Mouse (Mus musculus) adrenal gland, adult (tissue): ENCODE measurements at regions not wholly inside any gene's neighbourhood (a gene's known extent, or its start where the extent isn't known, plus 50 kb on each side); places are given as distances from the start of the nearest gene placed in this dataset.
A peak's percentile ranks its signal among the peaks of the same experiment; 100 is the strongest.

ENCODE experiments used
- DNase-seq, 2 experiments: peaks; one replicate each; pipeline ENCODE4 v3.0.0; 2022 to 2023; ENCODE audit warnings: low spot score in 1 of 2; ENCODE audit not compliant: inconsistent age in 2 of 2

DNA sequence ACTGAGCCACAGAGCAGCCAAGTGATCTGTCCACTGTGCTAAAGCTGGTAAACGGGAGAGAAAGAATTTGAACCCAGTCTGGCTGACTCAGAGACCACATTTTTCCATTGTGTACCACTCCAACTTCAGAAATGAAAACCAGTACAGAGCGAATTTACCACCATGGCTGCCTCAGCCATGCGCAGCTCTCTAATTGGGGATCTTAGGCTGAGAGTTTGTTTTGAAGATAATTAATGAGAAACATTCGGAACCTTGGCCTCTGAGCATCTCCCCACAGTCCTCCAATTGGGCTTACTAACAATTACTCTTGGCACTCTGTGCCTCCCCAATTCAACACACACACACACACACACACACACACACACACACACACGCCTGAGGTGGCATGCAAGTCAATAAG, 128.3 kb downstream of the Mtx3 start:
- DNase-seq, result no peak

DNA sequence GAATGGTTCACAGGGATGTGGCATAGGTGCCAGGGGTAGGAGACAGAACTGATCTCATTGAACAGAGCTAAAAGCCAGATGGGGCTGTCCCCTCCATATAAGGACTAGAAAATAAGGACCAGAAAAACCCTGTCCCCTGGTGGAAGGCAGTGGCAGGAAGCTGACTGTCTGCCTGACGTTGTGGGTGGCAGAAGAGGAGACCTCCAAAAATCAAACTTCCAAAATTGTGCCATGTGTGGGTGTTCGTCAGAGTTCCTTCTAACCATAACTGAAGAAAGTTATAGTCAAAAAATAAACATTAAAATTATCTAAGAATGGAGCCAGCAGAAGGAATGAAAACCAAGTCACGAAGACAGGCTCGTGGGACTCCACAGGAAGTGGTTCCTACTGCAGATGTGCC, 129.2 kb downstream of the Mtx3 start:
- no peak for DNase-seq

DNA sequence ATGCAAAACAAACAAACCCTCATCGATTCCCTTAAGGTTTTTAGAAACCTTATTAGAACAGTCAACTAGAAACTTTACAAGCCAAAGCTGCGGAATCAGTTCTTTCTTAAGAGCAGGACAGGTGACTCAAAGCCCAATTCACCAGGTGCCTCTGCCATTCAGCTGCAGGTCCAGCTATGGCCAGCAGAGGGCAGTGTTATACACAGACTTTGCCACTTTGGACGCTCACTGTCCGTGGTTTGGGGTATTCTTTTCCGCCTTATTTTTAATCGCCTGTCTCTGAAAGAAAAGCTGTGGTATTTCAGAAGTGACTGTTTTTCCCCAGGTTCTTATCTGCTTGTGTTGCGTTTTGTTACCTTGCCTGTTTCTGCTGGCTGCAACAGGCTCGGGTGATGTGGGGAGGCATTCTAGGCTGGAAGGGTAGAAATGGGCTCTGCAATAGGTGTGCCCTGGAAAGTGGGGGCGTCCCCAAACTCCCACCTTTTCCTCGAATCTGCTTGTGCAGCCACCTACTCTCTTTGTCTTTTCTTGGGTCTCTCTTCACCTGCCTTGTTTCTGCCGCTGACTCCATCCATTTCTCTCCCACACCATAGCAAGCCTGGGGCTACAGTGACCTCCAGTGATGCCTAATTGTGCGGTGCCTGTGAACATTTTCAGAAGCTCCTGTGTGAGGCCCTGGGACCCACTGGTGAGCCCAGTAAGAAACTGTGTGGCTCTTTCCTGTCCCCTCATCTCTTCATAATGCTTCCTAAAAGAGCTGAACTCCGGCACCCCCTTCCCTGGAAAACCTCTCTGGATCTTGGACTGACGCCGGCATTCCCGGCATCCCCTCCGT, 142.4 kb downstream of the Mtx3 start:
- DNase-seq, result peak; percentile 76 to 93

DNA sequence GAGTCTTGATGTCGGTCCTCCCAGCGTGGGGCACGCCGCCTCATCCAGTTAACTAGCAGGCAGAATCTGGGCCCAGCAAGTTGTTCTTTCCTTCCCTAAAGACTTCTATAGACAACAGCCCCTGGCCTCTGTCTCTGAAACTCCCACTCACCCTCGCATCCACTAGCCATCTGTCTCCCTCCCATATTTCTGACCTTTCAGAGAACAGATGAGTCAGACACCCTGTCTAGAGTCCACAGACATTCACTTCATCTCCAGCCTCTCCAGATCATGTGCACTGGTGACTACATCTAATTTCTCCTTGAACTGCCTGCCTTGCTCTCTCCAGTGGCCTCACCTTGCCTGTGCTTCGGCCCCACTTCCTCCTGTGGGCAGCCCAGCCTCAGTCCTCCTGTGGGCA, 143.1 kb downstream of the Mtx3 start:
- peak; percentile 68 to 82 for DNase-seq

DNA sequence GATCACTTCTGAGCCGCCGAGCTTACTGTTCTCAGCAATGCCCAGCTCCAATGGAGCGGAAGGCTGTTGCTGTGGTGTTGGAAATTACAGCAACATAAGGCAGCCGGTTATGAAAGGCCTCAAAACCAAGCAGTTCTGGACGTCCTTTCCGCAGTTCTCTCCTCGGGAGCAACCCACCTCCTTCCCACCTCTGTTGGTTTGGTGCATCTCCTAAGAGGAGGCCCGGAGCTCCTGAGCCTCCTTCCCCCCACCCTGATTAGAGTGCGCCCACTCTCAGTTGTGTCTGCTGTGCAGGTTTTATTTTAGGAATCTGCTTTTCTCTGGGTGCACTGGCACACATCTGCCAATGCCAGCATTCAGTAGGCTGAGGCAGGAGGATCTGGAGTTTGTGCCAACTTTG, 144.0 kb downstream of the Mtx3 start:
- no peak for DNase-seq

DNA sequence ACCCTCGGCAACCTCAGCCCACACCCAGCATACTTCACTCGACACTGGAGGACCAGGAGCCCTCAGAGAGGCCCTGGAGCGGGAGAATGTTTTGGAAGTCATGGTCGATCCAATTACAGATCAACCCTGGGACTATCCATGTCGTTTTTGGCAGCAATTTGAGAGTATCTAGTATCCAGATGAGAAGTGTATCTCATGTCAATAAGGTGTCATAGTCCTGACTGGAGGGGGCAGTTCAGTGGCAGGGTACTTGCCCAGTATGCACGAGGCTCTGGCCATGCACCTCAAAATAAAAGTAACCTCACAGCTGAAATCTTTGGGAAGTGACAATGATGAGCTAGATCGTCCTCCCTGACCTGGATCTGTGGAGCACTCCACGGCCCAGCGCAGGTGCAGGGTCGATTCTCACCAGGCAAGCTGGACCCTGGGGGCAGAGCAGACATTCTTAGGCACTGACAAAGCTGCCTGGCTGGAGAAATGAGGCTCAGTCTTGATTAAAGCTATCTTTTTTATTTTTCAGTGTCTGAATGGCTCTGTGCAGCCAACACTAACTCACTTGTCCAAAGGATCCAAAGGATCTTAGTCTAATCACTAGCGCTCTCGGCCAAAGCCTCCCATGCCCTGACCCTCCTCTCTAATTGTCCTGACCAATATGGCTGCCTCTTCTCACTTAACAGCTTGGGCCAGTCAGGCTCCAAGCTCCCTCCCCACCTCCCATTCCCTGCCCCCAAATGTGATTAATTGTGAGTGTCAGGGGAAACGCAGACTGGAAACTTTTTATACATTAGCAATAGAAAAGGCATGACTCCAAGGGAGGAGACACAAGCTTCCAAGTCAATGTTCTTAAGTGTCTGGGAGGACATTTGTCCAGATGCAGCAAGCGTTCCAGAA, 146.0 kb downstream of the Mtx3 start:
- DNase-seq, result no peak
